Mouse (Mus musculus) myocyte (in vitro differentiated cells): ENCODE measurements at regions not wholly inside any gene's neighbourhood (a gene's known extent, or its start where the extent isn't known, plus 50 kb on each side); places are given as distances from the start of the nearest gene placed in this dataset.

Experiments used
- H3K27me3 ChIP-seq: one replicate; pipeline ENCODE4 v1.6.1; 2011; ENCODE audit not compliant: control insufficient read depth, insufficient read depth, insufficient read length
- H3K36me3 ChIP-seq: one replicate; pipeline ENCODE4 v1.6.1; 2011; ENCODE audit not compliant: control insufficient read depth, insufficient read depth
- H3K4me2 ChIP-seq: one replicate; pipeline ENCODE4 v1.6.1; 2011; ENCODE audit warnings: low read depth, control low read depth
- H3K4me3 ChIP-seq: one replicate; pipeline ENCODE4 v1.5.1; 2011; ENCODE audit warnings: mild to moderate bottlenecking, control low read depth, moderate library complexity
- H3K79me2 ChIP-seq: one replicate; pipeline ENCODE4 v1.6.1; 2011; ENCODE audit not compliant: control insufficient read depth, insufficient read depth
- H3ac ChIP-seq: one replicate; pipeline ENCODE4 v1.6.1; 2011; ENCODE audit not compliant: control insufficient read depth, insufficient read length
- CEBPB ChIP-seq: IDR thresholded peaks from 2 replicates; pipeline ENCODE4 v1.6.1; 2011; ENCODE audit warnings: mild to moderate bottlenecking, moderate library complexity; ENCODE audit not compliant: poor library complexity, insufficient read depth, severe bottlenecking
- E2F4 ChIP-seq: IDR thresholded peaks from one replicate; pipeline ENCODE4 v1.6.1; 2011; ENCODE audit warnings: mild to moderate bottlenecking, control low read depth, moderate library complexity; ENCODE audit not compliant: insufficient read depth
- MAX ChIP-seq: IDR thresholded peaks from one replicate; pipeline ENCODE4 v1.6.1; 2011; ENCODE audit warnings: low read depth, mild to moderate bottlenecking, control low read depth
- MYOD1 ChIP-seq, 3 experiments: IDR thresholded peaks; one replicate each; pipeline ENCODE4 v1.6.1; 2011; ENCODE audit warnings: control low read depth in 2 of 3, low read depth in 2 of 3, mild to moderate bottlenecking in 2 of 3, moderate library complexity in 1 of 3; ENCODE audit not compliant: insufficient read length in 2 of 3, control insufficient read depth in 1 of 3
- MYOG ChIP-seq, 3 experiments: IDR thresholded peaks; one replicate each; pipeline ENCODE4 v1.6.1; 2011; ENCODE audit warnings: control low read depth in 2 of 3, low read depth in 2 of 3, mild to moderate bottlenecking in 2 of 3; ENCODE audit not compliant: insufficient read length in 2 of 3, control insufficient read depth in 1 of 3, insufficient read depth in 1 of 3
- POLR2A ChIP-seq: IDR thresholded peaks from one replicate; pipeline ENCODE4 v1.6.1; 2011; ENCODE audit warnings: low read depth, mild to moderate bottlenecking, control low read depth, moderate library complexity; ENCODE audit not compliant: insufficient read length
- POLR2AphosphoS2 ChIP-seq: IDR thresholded peaks from one replicate; pipeline ENCODE4 v1.6.1; 2011; ENCODE audit warnings: low read depth, control low read depth; ENCODE audit not compliant: insufficient read length
- REST ChIP-seq: IDR thresholded peaks from one replicate; pipeline ENCODE4 v1.6.1; 2011; ENCODE audit warnings: mild to moderate bottlenecking, control low read depth, moderate library complexity; ENCODE audit not compliant: insufficient read depth, insufficient read length
- SRF ChIP-seq: IDR thresholded peaks from one replicate; pipeline ENCODE4 v1.6.1; 2011; ENCODE audit warnings: low read depth; ENCODE audit not compliant: control insufficient read depth, insufficient read length
- TCF12 ChIP-seq: IDR thresholded peaks from one replicate; pipeline ENCODE4 v1.6.1; 2011; ENCODE audit warnings: mild to moderate bottlenecking, control low read depth; ENCODE audit not compliant: poor library complexity, insufficient read depth, severe bottlenecking
- TCF3 ChIP-seq: IDR thresholded peaks from one replicate; pipeline ENCODE4 v1.6.1; 2011; ENCODE audit warnings: low read depth, control low read depth; ENCODE audit not compliant: insufficient read length
- USF1 ChIP-seq: IDR thresholded peaks from one replicate; pipeline ENCODE4 v1.6.1; 2011; ENCODE audit warnings: low read depth, mild to moderate bottlenecking, control low read depth, moderate library complexity

GRCm38 (mm10) chr13:43975281-43975680 lies 190.7 kb downstream of the Cd83 start:
- no peak for TF ChIP-seq USF1
- no peak for TF ChIP-seq REST
- TF ChIP-seq SRF: no peak
- TF ChIP-seq TCF3: no peak
- no peak for TF ChIP-seq MYOG (IDR thresholded peaks at IDR 0.05; ENCODE audit: control insufficient read depth in 1 of 3, insufficient read depth in 1 of 3, insufficient read length in 2 of 3, low read depth in 2 of 3)
- no peak for TF ChIP-seq TCF12
- TF ChIP-seq E2F4: no peak
- TF ChIP-seq MAX: no peak
- TF ChIP-seq MYOD1 (IDR thresholded peaks at IDR 0.05; ENCODE audit: control insufficient read depth in 1 of 3, insufficient read length in 2 of 3, low read depth in 2 of 3): no peak

GRCm38 (mm10) chr13:43975801-43976200 lies 191.2 kb downstream of the Cd83 start:
- TF ChIP-seq E2F4 (no peak), TCF12 (no peak), TCF3 (no peak), MAX (no peak), POLR2AphosphoS2 (no peak), MYOG (IDR thresholded peaks at IDR 0.05; ENCODE audit: control insufficient read depth in 1 of 3, insufficient read depth in 1 of 3, insufficient read length in 2 of 3, low read depth in 2 of 3) (no peak), USF1 (no peak), REST (no peak), SRF (no peak), MYOD1 (IDR thresholded peaks at IDR 0.05; ENCODE audit: control insufficient read depth in 1 of 3, insufficient read length in 2 of 3, low read depth in 2 of 3) (no peak), CEBPB (no peak), POLR2A (no peak)
- no peak overlapping the region for H3K4me2 ChIP-seq
- H3K4me3 ChIP-seq: no peak overlapping the region
- H3ac ChIP-seq: no peak overlapping the region
- H3K27me3 ChIP-seq: no peaks in the 10 kb centered on the region
- H3K79me2 ChIP-seq: no peaks in the 10 kb centered on the region
- no peaks in the 10 kb centered on the region for H3K36me3 ChIP-seq

More at GRCm38 (mm10) chr13:43975281-43975680, 190.7 kb downstream of the Cd83 start:
- Histone ChIP-seq H3K4me2 (no peak overlapping the region), H3ac (no peak overlapping the region), H3K27me3 (no peaks in the 10 kb centered on the region), H3K36me3 (no peaks in the 10 kb centered on the region), H3K79me2 (no peaks in the 10 kb centered on the region), H3K4me3 (no peak overlapping the region)

- no peak for TF ChIP-seq TCF12
- TF ChIP-seq CEBPB: no peak
- no peak for TF ChIP-seq E2F4
- TF ChIP-seq POLR2AphosphoS2: no peak
- no peak for TF ChIP-seq MYOD1 (IDR thresholded peaks at IDR 0.05; ENCODE audit: control insufficient read depth in 1 of 3, insufficient read length in 2 of 3, low read depth in 2 of 3)
- TF ChIP-seq TCF3: no peak
- no peak for TF ChIP-seq REST
- no peak for TF ChIP-seq USF1
- TF ChIP-seq MAX: no peak
Measured at GRCm38 (mm10) chr13:43976676-43977075, 192.1 kb downstream of the Cd83 start.

GRCm38 (mm10) chr13:43987338-43987737 lies 202.8 kb downstream of the Cd83 start:
- no peaks in the 10 kb centered on the region for H3K27me3 ChIP-seq
- H3K36me3 ChIP-seq: no peaks in the 10 kb centered on the region
- H3K4me2 ChIP-seq: no peak overlapping the region
- no peak overlapping the region for H3ac ChIP-seq
- H3K79me2 ChIP-seq: no peaks in the 10 kb centered on the region
- no peak for TF ChIP-seq POLR2AphosphoS2
- no peak for TF ChIP-seq MAX
- TF ChIP-seq MYOD1 (IDR thresholded peaks at IDR 0.05; ENCODE audit: control insufficient read depth in 1 of 3, insufficient read length in 2 of 3, low read depth in 2 of 3): no peak
- no peak for TF ChIP-seq MYOG (IDR thresholded peaks at IDR 0.05; ENCODE audit: control insufficient read depth in 1 of 3, insufficient read depth in 1 of 3, insufficient read length in 2 of 3, low read depth in 2 of 3)
- no peak for TF ChIP-seq POLR2A
- H3K4me3 ChIP-seq: no peak overlapping the region

More at GRCm38 (mm10) chr13:43976676-43977075, 192.1 kb downstream of the Cd83 start:
- Histone ChIP-seq H3ac (no peak overlapping the region), H3K27me3 (no peaks in the 10 kb centered on the region), H3K4me3 (no peak overlapping the region), H3K79me2 (no peaks in the 10 kb centered on the region), H3K4me2 (no peak overlapping the region), H3K36me3 (no peaks in the 10 kb centered on the region)

GRCm38 (mm10) chr13:43988421-43988820 lies 203.8 kb downstream of the Cd83 start:
- Histone ChIP-seq H3K4me2 (no peak overlapping the region), H3K79me2 (no peaks in the 10 kb centered on the region), H3ac (no peak overlapping the region), H3K4me3 (no peak overlapping the region), H3K36me3 (no peaks in the 10 kb centered on the region), H3K27me3 (no peaks in the 10 kb centered on the region)
- TF ChIP-seq POLR2A (no peak), REST (no peak), POLR2AphosphoS2 (no peak), MYOD1 (IDR thresholded peaks at IDR 0.05; ENCODE audit: control insufficient read depth in 1 of 3, insufficient read length in 2 of 3, low read depth in 2 of 3) (no peak)
